Mouse (Mus musculus) heart, postnatal 14 days (tissue): Measurements from ENCODE around the gene Mpg. TPM values are rescaled to one million over a fixed set of nuclear protein-coding genes. Genes with fewer than 3 reads are reported as not detected.
"Not testable (repeated sequence)": the region's sequence is repeated elsewhere in the genome, so short reads cannot be mapped to it uniquely, and the experiment has no call there.

Source experiments
- DNase-seq, 2 experiments: peaks; one replicate each; pipeline ENCODE4 v3.0.0; 2021 to 2022
- intact Hi-C: fragments of 180-260 bp; cut with DNase I; formaldehyde crosslinking; loops from one replicate; pipeline ENCODE4 v1.15.1; 2025
- total RNA-seq, 2 experiments: library from RNA; stranded (reverse); gene quantifications; 2 replicates each; pipeline ENCODE4 v1.2.3; 2021

Gene Mpg
- total RNA-seq, 2 experiments from 2014 or later = 6.5 to 8.5 TPM

- DNase-seq = no peak
Measured at GRCm38 (mm10) chr11:32200075-32200601, 26.2 kb upstream of the Mpg start, which contains the start of gene Il9r. Gene Il9r, minus strand, starts transcription at chr11:32200279.

GRCm38 (mm10) chr11:32200992-32201391, 25.3 kb upstream of the Mpg start:
- DNase-seq, intact Hi-C loops: not testable (repeated sequence)

More at GRCm38 (mm10) chr11:32200075-32200601, 26.2 kb upstream of the Mpg start, which contains the start of gene Il9r:
- intact Hi-C loops = no loop called here

- DNase-seq = no peak
Measured at GRCm38 (mm10) chr11:32201922-32202685, 24.2 kb upstream of the Mpg start.

GRCm38 (mm10) chr11:32205058-32205873, 21.0 kb upstream of the Mpg start, which contains the start of gene Snrnp25:
Gene Snrnp25, plus strand, starts transcription at chr11:32205415.
- intact Hi-C loops = no loop called here
- peak; percentile 93 to 95 for DNase-seq

More at GRCm38 (mm10) chr11:32201922-32202685, 24.2 kb upstream of the Mpg start:
- intact Hi-C loops = no loop called here

- intact Hi-C loops = no loop called here
- no peak for DNase-seq
Measured at GRCm38 (mm10) chr11:32210623-32211022, 15.7 kb upstream of the Mpg start.

- intact Hi-C loops = no loop called here
- DNase-seq = no peak
Measured at GRCm38 (mm10) chr11:32215372-32216162, 10.7 kb upstream of the Mpg start.

- DNase-seq = peak; percentile 71 to 84
- intact Hi-C loops = loop anchor here (1.0 kb wide), 1 partner anchor 21 kb away; no protein-coding TSS in a partner anchor
Measured at GRCm38 (mm10) chr11:32216851-32217250, 9.5 kb upstream of the Mpg start.

- DNase-seq = no peak
- intact Hi-C loops = no loop called here
Measured at GRCm38 (mm10) chr11:32218501-32219050, 7.7 kb upstream of the Mpg start.

GRCm38 (mm10) chr11:32219287-32219686, 7.0 kb upstream of the Mpg start:
- no peak for DNase-seq
- intact Hi-C loops = no loop called here

GRCm38 (mm10) chr11:32220607-32221224, 5.6 kb upstream of the Mpg start:
- intact Hi-C loops = no loop called here
- DNase-seq = no peak

- intact Hi-C loops = no loop called here
- DNase-seq = peak; percentile 74 to 75
Measured at GRCm38 (mm10) chr11:32221225-32221950, 4.9 kb upstream of the Mpg start.

- intact Hi-C loops = no loop called here
- peak; percentile 80 to 84 for DNase-seq
Measured at GRCm38 (mm10) chr11:32221951-32222409, 4.3 kb upstream of the Mpg start, which contains the start of gene Rhbdf1. Gene Rhbdf1, minus strand, starts transcription at chr11:32222300.

GRCm38 (mm10) chr11:32222570-32223194, 3.6 kb upstream of the Mpg start:
- intact Hi-C loops = no loop called here

GRCm38 (mm10) chr11:32223297-32223967, 2.9 kb upstream of the Mpg start:
- no peak for DNase-seq
- intact Hi-C loops = no loop called here

More at GRCm38 (mm10) chr11:32222570-32223194, 3.6 kb upstream of the Mpg start:
- DNase-seq = peak; percentile 32 to 39

- peak; percentile 87 to 91 for DNase-seq
- intact Hi-C loops = no loop called here
Measured at GRCm38 (mm10) chr11:32224468-32225139, 1.7 kb upstream of the Mpg start.

GRCm38 (mm10) chr11:32225222-32226104, 842 bp upstream of the Mpg start:
- intact Hi-C loops = no loop called here
- DNase-seq = peak; percentile 52 to 61
